Mouse (Mus musculus) heart, adult 11 months (tissue): ENCODE data around the gene Ppfia2.

ENCODE experiments used
- DNase-seq: peaks from one replicate; pipeline ENCODE4 v3.0.0; 2022

Ppfia2 gene

DNA sequence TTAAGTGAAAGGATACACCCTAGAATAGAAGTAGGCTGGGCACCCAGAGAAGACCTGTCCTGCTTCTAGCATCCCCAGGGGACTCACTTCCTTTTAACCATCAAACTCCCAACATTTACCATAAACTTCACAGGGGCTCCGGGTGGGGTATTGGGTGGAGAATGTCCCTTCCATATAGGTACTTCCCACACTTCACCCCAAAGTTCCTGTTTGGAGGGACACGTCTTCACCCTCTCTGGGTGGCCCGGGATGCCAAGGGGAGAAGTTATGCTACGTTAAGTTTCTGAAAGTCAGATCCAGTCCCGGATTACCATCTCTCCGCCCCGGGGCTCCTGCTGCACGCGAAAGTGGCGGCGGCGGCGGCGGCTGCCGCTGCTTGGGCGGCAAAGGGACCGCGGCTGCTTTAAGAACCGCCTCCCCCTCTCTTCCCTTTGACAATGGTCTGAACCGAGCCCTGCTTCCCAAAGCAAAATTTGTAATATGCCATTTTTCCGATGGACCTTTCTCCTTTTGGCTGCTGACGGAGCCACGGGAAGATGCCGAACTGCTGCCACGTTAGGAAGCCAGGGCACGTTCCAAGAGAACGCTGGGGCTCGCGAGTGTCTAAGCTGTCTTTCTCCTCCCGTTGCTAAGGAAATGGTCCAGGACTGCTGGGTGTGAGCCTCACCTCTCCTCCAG lies at the start of gene Ppfia2:
Gene Ppfia2, plus strand, starts transcription at position 485 of the 678 bp plus-strand sequence.
- peak; percentile 91 for DNase-seq

GRCm38 (mm10) chr10:106468956-106469721 lies 1.0 kb upstream of the Ppfia2 start:
- DNase-seq = peak; percentile 92

GRCm38 (mm10) chr10:106470533-106471205 lies 530 bp downstream of the Ppfia2 start:
- DNase-seq = no peak

GRCm38 (mm10) chr10:106509281-106510165 lies 39.4 kb downstream of the Ppfia2 start:
- no peak for DNase-seq

GRCm38 (mm10) chr10:106566036-106566435 lies 95.9 kb downstream of the Ppfia2 start:
- no peak for DNase-seq

DNA sequence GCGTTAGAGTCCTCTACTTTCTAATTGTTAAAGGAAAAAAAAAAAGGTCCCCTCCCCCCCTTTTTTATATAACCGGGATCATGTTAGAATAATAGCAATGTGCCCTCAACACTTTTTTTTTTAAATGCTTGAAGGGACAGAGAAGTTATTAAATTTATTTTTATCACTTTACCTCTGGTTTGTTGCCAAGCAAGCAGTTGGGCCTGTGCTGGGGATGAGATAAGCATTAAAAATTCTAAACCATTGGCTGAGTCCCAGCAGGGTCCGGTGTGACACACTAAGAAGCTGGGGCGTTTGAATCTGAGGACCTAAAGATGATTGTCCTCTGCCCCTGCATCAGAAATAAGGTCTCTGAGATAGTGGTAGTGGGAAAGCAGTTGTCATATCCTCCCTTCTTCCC lies 114.9 kb downstream of the Ppfia2 start:
- no peak for DNase-seq

- no peak for DNase-seq
Measured at GRCm38 (mm10) chr10:106585476-106586080, 115.4 kb downstream of the Ppfia2 start.

GRCm38 (mm10) chr10:106587817-106588216 lies 117.7 kb downstream of the Ppfia2 start:
- no peak for DNase-seq

DNA sequence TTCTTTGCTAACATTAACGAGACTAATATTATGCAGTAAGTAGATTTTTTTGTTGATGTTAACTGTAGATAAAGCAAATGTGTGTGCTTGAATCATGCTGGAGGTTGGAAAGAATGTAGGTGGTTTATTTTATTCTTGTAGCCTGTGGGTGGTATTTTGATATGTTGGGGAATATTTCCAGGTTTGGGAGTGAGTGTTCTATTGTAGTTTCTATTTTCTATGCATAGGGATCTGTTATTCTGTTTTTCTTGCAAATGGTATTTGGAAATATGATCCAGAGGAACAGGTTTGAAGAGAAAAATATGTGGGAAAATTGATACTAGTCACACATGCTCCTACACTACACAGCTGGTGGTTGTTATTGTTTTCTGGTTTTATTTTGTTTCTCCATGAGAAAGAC lies 120.8 kb downstream of the Ppfia2 start:
- no peak for DNase-seq

GRCm38 (mm10) chr10:106596976-106597375 lies 126.8 kb downstream of the Ppfia2 start:
- no peak for DNase-seq

GRCm38 (mm10) chr10:106603319-106603898 lies 133.3 kb downstream of the Ppfia2 start:
- peak; percentile 21 for DNase-seq

GRCm38 (mm10) chr10:106609177-106609981 lies 139.2 kb downstream of the Ppfia2 start:
- no peak for DNase-seq

DNA sequence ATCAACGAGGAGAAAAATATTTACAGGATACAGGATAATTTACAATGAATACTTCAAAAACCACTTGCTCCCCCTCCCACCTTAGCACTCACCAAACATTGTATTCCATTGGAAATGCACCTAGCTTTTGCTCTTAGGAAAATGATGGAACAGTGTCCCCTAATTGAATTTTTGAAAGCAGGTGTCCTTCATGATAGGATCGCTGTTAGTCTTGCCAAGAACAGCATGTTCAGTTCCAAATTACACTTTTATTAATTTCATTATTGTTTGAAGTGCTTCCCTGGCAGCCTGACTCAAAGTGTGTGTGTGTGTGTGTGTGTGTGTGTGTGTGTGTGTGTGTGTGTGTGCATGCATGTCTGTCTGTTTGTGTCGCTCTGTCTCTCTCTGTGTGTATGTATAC lies 140.1 kb downstream of the Ppfia2 start:
- DNase-seq = no peak

DNA sequence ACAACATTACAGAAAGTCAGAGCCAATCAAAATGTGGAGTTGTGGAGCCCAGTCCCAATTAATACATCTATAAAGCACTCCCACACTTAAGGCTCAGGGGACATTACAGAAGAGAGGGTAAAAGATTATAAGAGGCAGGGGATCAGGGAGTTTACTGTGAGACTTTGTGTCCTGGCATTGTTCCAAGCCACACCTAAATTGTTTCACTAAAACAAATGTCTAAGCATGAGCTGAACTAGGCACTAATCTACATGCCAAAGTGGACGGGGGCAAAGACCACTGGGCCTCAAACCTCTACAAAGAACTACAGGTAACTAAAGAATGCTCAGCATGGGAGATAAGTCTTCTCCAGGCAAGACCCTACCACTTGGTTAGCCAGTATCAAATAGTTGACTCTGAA lies 148.1 kb downstream of the Ppfia2 start:
- no peak for DNase-seq

- DNase-seq = peak; percentile 46
Measured at GRCm38 (mm10) chr10:106620952-106621351, 150.8 kb downstream of the Ppfia2 start.

DNA sequence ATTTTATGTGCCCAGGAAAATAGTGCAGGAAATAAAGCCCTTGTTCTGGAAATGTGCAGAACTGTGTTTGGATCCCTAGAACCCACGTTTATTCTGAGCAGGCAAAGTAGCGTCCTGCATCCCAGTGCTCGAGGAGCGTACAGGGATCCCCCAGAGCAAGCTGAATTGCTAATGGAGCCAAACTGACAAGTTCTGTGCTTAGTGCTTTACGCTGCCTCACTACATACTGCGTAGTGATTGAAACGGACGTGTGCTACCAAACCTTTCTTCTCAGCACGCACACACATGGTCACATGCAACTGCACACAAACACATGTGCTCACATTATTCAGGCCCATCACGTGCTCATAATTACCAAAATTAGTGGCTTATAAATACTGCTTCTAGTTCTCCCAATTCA lies 153.2 kb downstream of the Ppfia2 start:
- DNase-seq = peak; percentile 40

DNA sequence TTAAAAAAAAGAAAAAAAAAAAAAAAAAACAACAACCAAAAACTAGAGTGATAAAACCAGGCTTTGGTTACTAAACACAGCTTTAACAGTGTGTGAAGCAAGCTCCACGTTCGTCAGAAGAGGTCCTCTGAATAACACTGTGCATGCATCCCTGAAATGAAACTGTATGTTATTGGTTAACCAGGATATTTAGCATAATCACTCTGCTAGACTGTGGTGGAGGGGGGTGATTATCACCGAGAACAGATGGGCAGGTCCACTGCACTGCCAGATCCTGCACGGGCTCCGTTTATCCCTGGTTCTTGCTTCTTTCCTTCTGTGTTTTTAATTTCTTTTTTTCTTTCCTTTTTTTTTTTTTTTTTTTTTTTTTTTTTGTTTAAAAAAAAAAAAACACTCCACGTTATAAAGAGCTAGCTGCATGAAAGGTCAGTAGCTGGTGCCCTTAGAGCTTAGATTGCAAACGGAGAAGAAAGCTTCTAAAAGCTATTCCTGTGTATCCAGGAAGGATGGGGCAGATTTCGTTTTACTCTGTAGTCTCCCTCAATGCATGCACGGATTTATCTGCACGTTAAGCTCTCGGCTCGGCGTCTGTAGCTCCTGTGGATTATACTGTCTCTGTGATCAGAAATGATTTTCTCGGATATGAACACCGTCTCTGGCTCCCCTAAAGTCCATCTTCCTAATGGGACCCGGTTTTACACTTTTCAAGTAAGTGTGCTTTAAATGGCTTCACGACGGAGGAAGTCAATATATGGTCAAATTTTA lies 162.2 kb downstream of the Ppfia2 start:
- peak; percentile 57 for DNase-seq

- peak; percentile 24 for DNase-seq
Measured at GRCm38 (mm10) chr10:106633898-106634297, 163.8 kb downstream of the Ppfia2 start.

GRCm38 (mm10) chr10:106652276-106652675 lies 182.1 kb downstream of the Ppfia2 start:
- no peak for DNase-seq

GRCm38 (mm10) chr10:106665221-106665620 lies 195.1 kb downstream of the Ppfia2 start:
- no peak for DNase-seq
